Mouse (Mus musculus) heart, embryonic 12.5 days (tissue): ENCODE data around the gene Myzap. TPM values are rescaled to one million over a fixed set of nuclear protein-coding genes. Genes with fewer than 3 reads are reported as not detected.

Experiments used
- ATAC-seq: fragments of 200-750 bp; cut with Nextera tagmentation; 2 replicates; pipeline ENCODE4 v1.8.0; 2017; ENCODE audit warnings: moderate TSS enrichment, moderate library complexity; ENCODE audit not compliant: insufficient number of reproducible peaks, low FRiP score
- H3K27ac ChIP-seq: fragments of 300-500 bp; sonication (generic); 2 replicates; pipeline ENCODE4 v1.5.1; 2016; ENCODE audit warnings: mild to moderate bottlenecking, moderate library complexity; ENCODE audit not compliant: poor library complexity, severe bottlenecking
- H3K27me3 ChIP-seq: fragments of 300-500 bp; sonication (generic); replicated peaks from 2 replicates; pipeline ENCODE4 v1.6.1; 2016; ENCODE audit warnings: mild to moderate bottlenecking, moderate library complexity
- H3K36me3 ChIP-seq: fragments of 300-500 bp; sonication (generic); 2 replicates; pipeline ENCODE4 v1.6.1; 2016; ENCODE audit warnings: mild to moderate bottlenecking, moderate library complexity
- H3K4me1 ChIP-seq: fragments of 300-500 bp; sonication (generic); replicated peaks from 2 replicates; pipeline ENCODE4 v1.6.1; 2016; ENCODE audit warnings: mild to moderate bottlenecking
- H3K4me2 ChIP-seq: fragments of 300-500 bp; sonication (generic); 2 replicates; pipeline ENCODE4 v1.6.1; 2016; ENCODE audit warnings: mild to moderate bottlenecking, moderate library complexity
- H3K4me3 ChIP-seq: fragments of 300-500 bp; sonication (generic); 2 replicates; pipeline ENCODE4 v1.5.1; 2016; ENCODE audit warnings: mild to moderate bottlenecking
- H3K9ac ChIP-seq: fragments of 300-500 bp; sonication (generic); 2 replicates; pipeline ENCODE4 v1.6.1; 2016; ENCODE audit warnings: mild to moderate bottlenecking, moderate library complexity
- H3K9me3 ChIP-seq: fragments of 300-500 bp; sonication (generic); replicated peaks from 2 replicates; pipeline ENCODE4 v1.6.1; 2016; ENCODE audit warnings: mild to moderate bottlenecking, moderate library complexity
- WGBS: fragments of 180-500 bp; shearing (Covaris S2); methylation state at CpG from one replicate; pipeline ENCODE4 v1.1.7; 2016; 5-methylcytosine and 5-hydroxymethylcytosine counted together
- polyA plus RNA-seq: library from polyadenylated mRNA; unstranded; fragments of >200 nt; fragmentation: Nextera tagmentation; extraction: Ambion mirVana; gene quantifications from 2 replicates; pipeline ENCODE4 v1.2.1, GENCODE M21; 2016

Myzap gene
- 64.7 and 65.3 TPM in 2 replicates for polyA plus RNA-seq

DNA sequence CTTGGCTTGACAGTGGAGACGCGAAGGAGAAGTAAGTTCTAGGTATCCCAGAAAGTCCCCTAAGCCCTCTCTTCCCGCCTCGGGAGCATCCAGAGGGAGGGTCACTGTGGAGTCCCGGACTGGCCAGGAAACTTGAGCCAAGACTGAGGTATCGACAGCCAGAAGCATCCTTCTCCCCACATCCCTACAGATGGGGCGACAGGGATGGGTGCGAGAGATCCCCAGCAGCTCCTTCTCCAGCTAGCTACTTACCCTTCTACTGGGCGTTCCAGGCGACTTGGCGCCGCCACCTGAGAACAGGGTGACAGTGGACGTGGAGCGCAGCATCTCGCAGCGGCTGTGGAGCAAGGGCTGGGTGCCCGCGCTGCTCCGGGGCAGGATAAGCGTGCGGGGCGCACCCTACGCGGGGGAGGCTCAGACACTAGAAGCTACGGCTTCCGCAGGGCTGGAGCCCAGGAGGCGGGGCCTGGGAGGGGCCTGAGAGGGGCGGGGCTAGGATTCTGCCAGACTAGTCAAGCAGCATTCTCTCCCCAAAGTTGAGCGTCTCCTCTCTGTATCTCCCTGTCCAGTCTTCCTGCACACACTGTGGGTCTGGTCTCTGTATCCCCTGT lies at the start of gene Myzap:
Gene Myzap, minus strand, starts transcription at position 423 of the 611 bp plus-strand sequence.
- Histone ChIP-seq H3K27me3 (no peaks in the 10 kb centered on the region), H3K27ac (peak within 1 kb of the TSS; percentile 92), H3K9me3 (no peaks in the 10 kb centered on the region), H3K9ac (peak within 1 kb of the TSS; percentile 90), H3K4me2 (peak within 1 kb of the TSS; percentile 91), H3K4me1 (peaks cover 67% of the 10 kb centered on the region), H3K36me3 (no peaks in the 10 kb centered on the region), H3K4me3 (peak within 1 kb of the TSS; percentile 84)
- under 1% methylated on average over 29 of the region's 29 CpGs for WGBS
- ATAC-seq: peak; percentile 89

DNA sequence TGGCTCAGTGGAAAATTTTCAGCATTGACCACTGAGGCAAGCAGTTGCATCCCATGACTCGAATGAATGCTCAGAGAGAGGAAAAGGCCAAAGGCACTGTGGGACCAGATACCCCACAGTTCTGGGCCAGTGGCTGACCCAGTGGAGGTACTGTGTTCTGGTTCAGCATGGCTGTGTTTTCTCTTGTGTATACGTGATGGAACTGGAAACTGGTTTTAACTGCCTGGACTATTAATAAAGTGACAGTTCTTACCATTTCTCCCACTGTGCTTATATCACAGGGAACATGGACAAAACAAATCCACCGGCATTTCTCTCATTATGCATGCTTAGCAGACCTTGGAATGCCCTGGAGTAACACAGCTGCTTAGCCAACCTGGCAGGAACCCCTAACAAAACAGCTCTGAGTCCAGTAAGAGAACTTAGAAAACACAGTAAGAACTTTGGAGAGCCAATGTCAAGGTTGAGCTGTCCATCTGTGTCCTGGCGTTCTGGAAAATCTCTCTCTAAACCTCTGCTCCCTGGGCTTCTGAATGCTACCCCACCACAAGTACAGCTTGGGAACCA lies 48.3 kb upstream of the Myzap start:
- Histone ChIP-seq H3K4me1 (peaks cover 22% of the 10 kb centered on the region), H3K9me3 (no peaks in the 10 kb centered on the region; the same call in 1 of the 2 replicates), H3K36me3 (peaks cover 82% of the 10 kb centered on the region), H3K4me3 (no peak overlapping the region), H3K27ac (peak overlapping the region; percentile 22; the same call in 1 of the 2 replicates), H3K4me2 (no peak overlapping the region), H3K9ac (no peak overlapping the region), H3K27me3 (no peaks in the 10 kb centered on the region)
- ATAC-seq: no peak
- WGBS: 73% methylated on average over 4 of the region's 4 CpGs

DNA sequence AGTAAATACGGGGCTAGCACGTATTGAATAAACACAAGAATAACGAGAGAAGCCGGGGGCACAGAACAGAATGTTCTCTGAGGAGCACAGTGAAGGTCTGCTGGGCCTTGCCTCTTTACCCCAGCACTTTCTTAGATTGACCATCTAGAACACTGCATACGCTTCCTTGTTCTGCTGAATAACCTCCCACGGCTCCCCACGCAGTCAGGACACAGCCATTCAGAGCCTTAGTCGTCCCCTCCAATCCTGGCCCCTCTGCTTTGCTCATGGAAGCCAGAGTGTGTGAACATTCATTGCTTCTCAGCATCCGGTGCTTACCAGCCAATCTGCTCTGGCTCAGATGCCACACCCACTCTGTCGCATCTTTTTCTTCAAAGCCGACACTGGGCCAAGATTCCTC lies 46.0 kb upstream of the Myzap start:
- Histone ChIP-seq H3K4me1 (peaks cover 22% of the 10 kb centered on the region), H3K27me3 (no peaks in the 10 kb centered on the region), H3K4me3 (no peak overlapping the region), H3K9ac (no peak overlapping the region), H3K36me3 (peaks cover 75% of the 10 kb centered on the region), H3K9me3 (no peaks in the 10 kb centered on the region; the same call in 1 of the 2 replicates), H3K27ac (no peak overlapping the region), H3K4me2 (no peak overlapping the region)
- no peak for ATAC-seq
- WGBS: 78% methylated on average over 11 of the region's 11 CpGs

DNA sequence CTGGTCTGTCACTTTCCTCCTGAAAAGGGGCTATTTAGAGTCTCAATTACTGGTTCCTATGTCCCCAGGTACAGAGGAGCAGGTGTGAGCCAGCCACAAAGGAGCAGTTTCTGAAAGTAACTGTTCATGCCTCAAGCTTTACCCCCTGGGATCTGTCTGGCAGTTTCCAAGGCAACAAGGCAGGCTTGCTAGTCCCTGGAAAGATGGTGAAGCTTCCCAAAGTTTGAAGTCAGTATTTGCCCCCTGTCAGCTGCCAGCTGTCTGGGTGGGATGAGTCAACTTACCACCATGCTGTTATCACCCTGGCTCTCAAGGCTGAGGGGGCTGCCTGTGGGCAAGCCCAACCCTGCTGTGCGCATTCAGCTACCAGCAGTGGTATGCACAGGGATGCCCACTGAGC lies 44.7 kb upstream of the Myzap start:
- ATAC-seq: no peak

DNA sequence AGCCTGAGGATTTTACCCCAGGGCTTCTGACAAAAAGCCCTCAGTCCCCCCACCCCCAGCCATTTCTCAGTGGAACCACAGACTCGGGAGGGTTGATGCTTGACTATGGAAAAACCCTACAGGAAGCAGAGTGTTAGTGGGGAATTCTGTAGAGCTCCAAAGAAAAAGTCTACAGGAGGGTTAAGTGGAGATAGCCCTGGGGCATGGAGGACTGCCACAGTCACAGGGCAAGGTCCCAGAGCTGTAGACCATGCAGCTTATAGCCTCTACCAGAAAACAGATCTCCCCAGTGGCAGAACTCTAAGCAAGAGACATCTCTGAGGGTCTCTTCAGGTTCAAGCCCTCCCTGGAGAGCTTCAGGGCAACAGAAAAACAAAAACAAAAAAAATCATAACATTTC lies 43.5 kb upstream of the Myzap start:
- Histone ChIP-seq H3K4me2 (no peak overlapping the region), H3K9ac (no peak overlapping the region), H3K9me3 (no peaks in the 10 kb centered on the region), H3K27me3 (no peaks in the 10 kb centered on the region), H3K4me1 (peaks cover 14% of the 10 kb centered on the region), H3K4me3 (no peak overlapping the region), H3K27ac (no peak overlapping the region), H3K36me3 (peaks cover 75% of the 10 kb centered on the region)
- no peak for ATAC-seq
- 60% methylated on average over 1 of the region's 1 CpGs for WGBS

More for the DNA sequence above, 44.7 kb upstream of the Myzap start:
- no peak overlapping the region for H3K4me2 ChIP-seq
- H3K9ac ChIP-seq: no peak overlapping the region
- peaks cover 22% of the 10 kb centered on the region for H3K4me1 ChIP-seq
- H3K27ac ChIP-seq: no peak overlapping the region
- H3K36me3 ChIP-seq: peaks cover 74% of the 10 kb centered on the region
- no peaks in the 10 kb centered on the region for H3K27me3 ChIP-seq
- WGBS: 75% methylated on average over 1 of the region's 1 CpGs
- no peak overlapping the region for H3K4me3 ChIP-seq
- no peaks in the 10 kb centered on the region for H3K9me3 ChIP-seq

DNA sequence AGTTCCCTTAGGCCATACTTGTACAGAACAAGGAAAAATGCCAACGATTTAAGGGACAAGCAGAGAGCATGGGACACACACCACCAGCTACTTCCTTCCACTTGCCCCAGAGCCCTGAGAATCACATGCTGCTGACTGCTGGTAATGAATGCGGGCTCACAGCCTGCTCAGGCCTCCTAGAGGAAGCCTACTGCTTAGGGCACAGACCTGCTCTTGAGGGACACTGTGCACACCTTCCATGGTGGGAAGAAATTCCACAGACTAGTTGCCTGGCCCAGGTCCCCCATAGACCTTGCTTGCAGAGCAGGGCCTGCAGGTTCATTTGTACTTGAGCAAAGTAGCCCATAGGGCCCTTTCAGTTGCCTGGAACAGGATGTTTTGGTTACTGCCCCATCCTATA lies 42.8 kb upstream of the Myzap start:
- Histone ChIP-seq H3K36me3 (peaks cover 75% of the 10 kb centered on the region), H3K4me2 (no peak overlapping the region), H3K4me3 (no peak overlapping the region), H3K9me3 (no peaks in the 10 kb centered on the region), H3K4me1 (0 out of 2 replicates have a peak, but pooled peaks cover 7% of the 10 kb centered on the region), H3K9ac (no peak overlapping the region), H3K27me3 (no peaks in the 10 kb centered on the region), H3K27ac (no peak overlapping the region)
- ATAC-seq: no peak
- WGBS: 91% methylated on average over 2 of the region's 2 CpGs

DNA sequence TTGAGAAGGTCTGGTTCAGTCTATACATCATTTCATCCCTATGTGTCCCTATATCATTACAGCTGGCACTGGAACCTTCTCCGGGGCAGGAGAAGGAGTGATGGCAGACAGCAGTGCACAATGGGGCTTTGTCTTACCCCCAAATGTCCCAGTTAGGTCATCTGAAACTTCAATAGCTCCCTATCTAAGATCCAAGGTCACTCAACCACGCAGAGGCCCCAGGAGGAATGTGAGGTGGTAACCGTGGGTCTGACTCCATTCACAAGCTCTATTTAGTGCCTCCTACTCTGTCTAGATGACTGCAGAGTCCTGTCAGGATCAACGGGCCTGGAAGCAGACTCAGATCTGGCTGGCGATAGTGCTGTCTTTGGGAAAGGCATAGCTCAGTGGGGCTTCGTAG lies 36.8 kb upstream of the Myzap start:
- 46% methylated on average over 6 of the region's 6 CpGs for WGBS
- peaks cover 72% of the 10 kb centered on the region for H3K36me3 ChIP-seq
- peaks cover 20% of the 10 kb centered on the region for H3K4me1 ChIP-seq
- H3K9ac ChIP-seq: no peak overlapping the region
- H3K4me3 ChIP-seq: no peak overlapping the region
- H3K27me3 ChIP-seq: no peaks in the 10 kb centered on the region
- H3K4me2 ChIP-seq: no peak overlapping the region
- H3K27ac ChIP-seq: peak overlapping the region; percentile 46
- no peak for ATAC-seq
- no peaks in the 10 kb centered on the region for H3K9me3 ChIP-seq

DNA sequence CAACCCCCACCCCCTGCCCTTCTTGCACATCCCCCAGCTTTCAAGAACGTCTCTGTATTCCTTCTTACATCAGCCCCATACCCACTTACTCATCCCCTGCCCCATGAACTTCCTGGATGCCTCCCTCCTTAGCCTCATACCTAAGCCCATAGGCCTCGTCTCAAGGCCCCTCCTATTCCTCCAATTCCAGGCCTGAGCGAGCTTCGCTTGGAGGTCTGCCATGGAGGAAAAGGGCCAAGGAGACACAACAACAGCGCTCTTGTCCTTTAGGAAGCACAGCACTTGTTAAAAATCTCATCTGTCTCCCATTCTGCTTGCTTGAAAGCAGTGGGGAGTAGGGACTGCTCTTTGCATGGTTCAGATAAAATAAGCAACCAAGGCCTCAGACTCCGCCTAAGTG lies 36.1 kb upstream of the Myzap start:
- Histone ChIP-seq H3K27ac (no peak overlapping the region), H3K9me3 (no peaks in the 10 kb centered on the region), H3K27me3 (no peaks in the 10 kb centered on the region), H3K4me2 (no peak overlapping the region), H3K9ac (no peak overlapping the region), H3K36me3 (peaks cover 71% of the 10 kb centered on the region), H3K4me3 (no peak overlapping the region), H3K4me1 (peaks cover 26% of the 10 kb centered on the region)
- no peak for ATAC-seq
- WGBS: 69% methylated on average over 6 of the region's 6 CpGs

DNA sequence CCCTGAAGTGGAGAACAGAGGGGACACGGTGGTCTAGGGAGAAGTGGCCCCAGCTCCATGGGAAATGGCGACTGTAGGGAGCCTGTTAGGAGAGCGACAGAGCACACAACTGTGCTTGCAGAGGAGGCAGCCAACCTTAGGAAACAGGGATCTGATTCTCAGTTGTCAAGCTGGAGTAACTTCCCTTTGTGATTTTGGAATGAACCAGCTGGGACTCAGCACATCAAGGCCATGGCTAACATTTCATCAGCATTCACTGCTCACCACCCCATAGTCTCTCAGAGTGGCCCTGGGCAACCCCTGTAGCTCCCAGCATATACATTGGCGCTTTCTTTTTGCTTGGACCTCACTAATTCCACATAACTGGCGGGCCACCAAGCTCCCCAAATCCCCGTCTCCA lies 33.8 kb upstream of the Myzap start:
- H3K9ac ChIP-seq: no peak overlapping the region
- peaks cover 43% of the 10 kb centered on the region for H3K4me1 ChIP-seq
- H3K4me2 ChIP-seq: no peak overlapping the region
- no peak overlapping the region for H3K4me3 ChIP-seq
- peaks cover 50% of the 10 kb centered on the region for H3K36me3 ChIP-seq
- H3K27ac ChIP-seq: no peak overlapping the region
- 79% methylated on average over 6 of the region's 6 CpGs for WGBS
- H3K9me3 ChIP-seq: no peaks in the 10 kb centered on the region
- ATAC-seq: no peak
- H3K27me3 ChIP-seq: no peaks in the 10 kb centered on the region

DNA sequence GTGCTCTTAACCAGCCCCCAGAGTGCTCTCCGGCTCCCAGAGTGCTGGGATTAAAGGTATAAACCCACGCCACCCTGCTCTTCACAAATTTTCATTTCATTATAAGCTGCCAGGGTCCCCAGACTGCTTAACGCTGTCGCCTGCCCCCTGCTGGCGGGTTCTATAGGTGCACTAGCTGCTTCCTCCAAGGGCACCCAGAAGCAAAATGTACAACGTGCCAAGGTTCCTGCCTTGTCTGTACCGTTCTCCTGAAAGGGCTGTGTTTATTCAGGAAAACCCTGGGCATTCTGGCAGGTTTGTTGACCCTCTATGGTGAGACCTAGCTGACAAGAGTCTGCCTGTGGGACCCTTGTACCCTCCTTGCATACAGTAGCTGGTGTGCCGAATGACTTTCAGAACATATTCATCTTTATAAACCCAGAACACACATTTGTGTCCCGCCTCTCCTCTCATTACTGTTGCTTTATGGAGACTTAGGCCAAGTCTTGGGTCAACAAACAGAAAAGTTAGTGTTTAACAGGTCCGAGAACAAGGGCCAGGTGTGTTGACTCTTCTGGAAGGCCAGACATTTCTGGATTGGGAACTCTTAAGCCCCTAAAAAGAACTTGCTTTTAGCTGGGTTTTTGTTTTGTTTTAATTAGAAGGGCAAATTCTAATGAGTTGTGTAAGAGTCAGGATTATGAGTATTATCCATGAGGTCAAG lies 32.8 kb upstream of the Myzap start:
- ATAC-seq: no peak
- H3K27ac ChIP-seq: no peak overlapping the region
- no peaks in the 10 kb centered on the region for H3K9me3 ChIP-seq
- H3K4me2 ChIP-seq: no peak overlapping the region
- peaks cover 40% of the 10 kb centered on the region for H3K36me3 ChIP-seq
- H3K9ac ChIP-seq: no peak overlapping the region
- 51% methylated on average over 10 of the region's 10 CpGs for WGBS
- peaks cover 43% of the 10 kb centered on the region for H3K4me1 ChIP-seq
- H3K4me3 ChIP-seq: no peak overlapping the region
- no peaks in the 10 kb centered on the region for H3K27me3 ChIP-seq

DNA sequence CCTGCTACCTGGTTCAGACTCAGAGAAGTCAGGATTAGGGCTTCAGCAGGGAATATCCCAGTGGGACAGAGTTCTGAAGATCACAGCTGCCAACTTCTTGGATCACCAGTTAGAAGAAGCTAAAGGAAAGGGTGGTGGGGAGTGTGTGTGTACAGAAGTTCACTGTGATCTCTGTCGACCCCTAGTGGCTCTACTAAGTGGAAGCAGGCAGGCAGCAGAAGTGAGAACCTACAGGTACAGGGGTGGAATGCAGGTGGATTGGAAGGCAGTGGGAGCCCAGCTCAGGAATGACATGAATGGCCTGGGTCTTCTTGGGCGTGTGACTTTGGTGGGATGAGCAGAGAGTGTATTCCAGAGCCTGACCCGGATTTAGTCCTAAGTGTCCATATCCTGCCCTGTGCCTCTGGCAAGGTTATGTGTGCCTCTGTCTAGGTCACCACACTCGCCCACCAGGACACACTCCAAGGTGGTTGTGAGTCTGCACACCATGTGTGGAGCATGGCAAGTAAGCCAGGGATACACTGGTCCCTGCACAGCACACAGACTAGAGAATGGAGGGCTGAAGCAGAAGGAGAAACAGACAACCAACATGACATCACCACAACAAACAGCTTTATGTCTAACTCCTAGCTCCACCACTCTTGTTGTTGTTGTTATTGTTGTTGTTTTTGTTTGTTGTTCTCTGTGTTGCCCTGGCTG lies 31.9 kb upstream of the Myzap start:
- no peak overlapping the region for H3K27ac ChIP-seq
- WGBS: 40% methylated on average over 4 of the region's 4 CpGs
- no peak overlapping the region for H3K4me2 ChIP-seq
- H3K9me3 ChIP-seq: no peaks in the 10 kb centered on the region
- peaks cover 32% of the 10 kb centered on the region for H3K36me3 ChIP-seq
- peaks cover 39% of the 10 kb centered on the region for H3K4me1 ChIP-seq
- no peak overlapping the region for H3K4me3 ChIP-seq
- no peak; the same call in 1 of the 2 replicates for ATAC-seq
- H3K9ac ChIP-seq: no peak overlapping the region
- no peaks in the 10 kb centered on the region for H3K27me3 ChIP-seq
